Mouse (Mus musculus): ENCODE data around the gene Nt5e. TPM values are rescaled to one million over a fixed set of nuclear protein-coding genes. Genes with fewer than 3 reads are reported as not detected.

Gene Nt5e
- polyA plus RNA-seq, 1 experiment from 2014 or later: 1.1 TPM

DNA sequence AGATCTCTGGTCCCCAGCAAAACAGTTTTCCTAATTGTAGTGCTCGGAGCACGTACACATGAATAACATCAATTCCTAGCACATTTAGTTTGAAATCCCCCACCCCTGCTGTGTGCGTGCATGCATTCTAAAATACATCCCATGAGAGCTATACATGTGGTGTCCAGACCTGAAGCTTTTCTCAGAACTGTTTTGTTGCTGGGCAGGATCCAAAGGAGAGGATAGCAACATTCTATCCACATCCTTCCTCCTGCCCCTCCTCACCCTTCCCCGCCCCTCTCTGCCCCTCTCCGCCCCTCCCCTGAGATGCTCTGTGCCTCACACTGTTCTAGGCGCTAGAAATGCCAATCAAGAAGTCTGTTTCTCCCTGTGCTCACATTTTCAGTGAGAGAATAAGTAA, 25.7 kb downstream of the Nt5e start:
- H3K4me1 ChIP-seq: peaks cover 4% of the 10 kb centered on the region
- no peak overlapping the region for H3K27ac ChIP-seq (replicated peaks)
- 70% methylated on average over 6 of the region's 6 CpGs for WGBS
- no peaks in the 10 kb centered on the region for H3K27me3 ChIP-seq (ENCODE audit: low read depth, poor library complexity, severe bottlenecking)
- no peak overlapping the region for H3K4me3 ChIP-seq
- no peak for DNase-seq (ENCODE audit: low spot score)
- no peaks in the 10 kb centered on the region for H3K36me3 ChIP-seq
- H3K9me3 ChIP-seq (replicated peaks): no peaks in the 10 kb centered on the region

DNA sequence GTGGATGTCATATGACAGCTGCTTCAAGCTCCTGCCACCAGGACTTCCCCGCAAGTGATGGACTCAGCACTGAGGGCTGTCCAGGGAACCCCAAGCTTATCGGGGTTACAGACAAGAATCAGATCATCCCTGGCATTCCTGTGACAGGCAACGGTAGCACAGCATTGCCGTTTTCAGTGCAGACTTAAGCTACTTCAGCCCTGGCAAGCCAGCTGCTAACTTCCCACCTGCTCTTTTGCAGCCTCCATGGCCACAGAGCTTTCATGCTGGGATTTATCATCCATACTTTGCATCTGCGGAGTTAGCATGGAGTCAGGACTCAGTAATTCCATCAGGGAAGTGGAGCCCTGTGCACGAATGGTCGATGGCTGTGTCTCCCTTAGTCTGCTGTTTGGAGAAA, 26.5 kb downstream of the Nt5e start:
- H3K27me3 ChIP-seq (ENCODE audit: low read depth, poor library complexity, severe bottlenecking): no peaks in the 10 kb centered on the region
- 89% methylated on average over 7 of the region's 7 CpGs for WGBS
- no peaks in the 10 kb centered on the region for H3K9me3 ChIP-seq (replicated peaks)
- no peaks in the 10 kb centered on the region for H3K36me3 ChIP-seq
- no peak for DNase-seq (ENCODE audit: low spot score)
- no peak overlapping the region for H3K27ac ChIP-seq (replicated peaks)
- no peak overlapping the region for H3K4me3 ChIP-seq
- H3K4me1 ChIP-seq: peaks cover 4% of the 10 kb centered on the region

- DNase-seq (ENCODE audit: low spot score): no peak
- no peak overlapping the region for H3K27ac ChIP-seq (replicated peaks)
- 81% methylated on average over 3 of the region's 3 CpGs for WGBS
Measured at GRCm38 (mm10) chr9:88357173-88357572, 30.2 kb downstream of the Nt5e start.

GRCm38 (mm10) chr9:88359140-88359539, 32.1 kb downstream of the Nt5e start:
- no peak for DNase-seq (ENCODE audit: low spot score)
- Histone ChIP-seq H3K9me3 (replicated peaks) (no peaks in the 10 kb centered on the region), H3K4me3 (no peak overlapping the region), H3K27ac (replicated peaks) (no peak overlapping the region), H3K27me3 (ENCODE audit: low read depth, poor library complexity, severe bottlenecking) (no peaks in the 10 kb centered on the region), H3K4me1 (peaks cover 13% of the 10 kb centered on the region), H3K36me3 (no peaks in the 10 kb centered on the region)
- 90% methylated on average over 2 of the region's 2 CpGs for WGBS

More at GRCm38 (mm10) chr9:88357173-88357572, 30.2 kb downstream of the Nt5e start:
- Histone ChIP-seq H3K9me3 (replicated peaks) (no peaks in the 10 kb centered on the region), H3K36me3 (no peaks in the 10 kb centered on the region), H3K27me3 (ENCODE audit: low read depth, poor library complexity, severe bottlenecking) (no peaks in the 10 kb centered on the region), H3K4me3 (no peak overlapping the region), H3K4me1 (peaks cover 11% of the 10 kb centered on the region)

DNA sequence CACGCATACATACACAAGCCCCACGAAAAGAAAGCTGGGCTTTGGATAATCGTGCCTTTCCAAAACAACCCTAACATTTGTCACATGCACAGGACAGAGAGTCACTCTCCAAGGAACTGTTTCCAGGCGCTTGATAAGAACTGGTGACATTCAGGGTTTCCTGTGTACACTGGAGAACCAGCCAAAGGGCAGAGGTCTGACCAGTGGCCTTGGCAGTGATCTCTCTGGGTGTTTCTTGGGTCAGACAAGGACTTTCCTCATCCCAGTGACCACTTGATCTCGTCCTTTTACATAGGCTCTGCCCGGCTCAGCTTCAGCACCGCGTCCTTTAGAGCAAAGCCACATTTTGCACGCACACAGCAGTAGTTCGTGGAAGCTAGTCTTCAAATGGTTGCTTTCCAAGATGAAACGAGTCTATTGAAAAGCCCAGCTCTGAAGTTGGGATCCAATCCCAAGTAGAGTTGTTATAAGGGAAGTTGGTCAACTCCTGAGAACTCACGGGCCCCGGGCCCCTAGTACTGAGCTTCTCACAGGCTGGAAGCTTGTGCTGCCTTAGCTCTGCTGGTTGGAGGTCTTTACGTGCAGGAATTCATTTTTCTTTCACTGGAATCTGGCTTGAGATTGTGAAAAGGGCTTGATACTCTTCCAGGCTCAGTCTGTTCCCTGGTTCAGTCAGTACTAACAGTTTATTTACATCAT, 34.4 kb downstream of the Nt5e start:
- 85% methylated on average over 14 of the region's 14 CpGs for WGBS
- H3K27ac ChIP-seq (replicated peaks): no peak overlapping the region
- no peaks in the 10 kb centered on the region for H3K27me3 ChIP-seq (ENCODE audit: low read depth, poor library complexity, severe bottlenecking)
- no peak for DNase-seq (ENCODE audit: low spot score)
- no peaks in the 10 kb centered on the region for H3K9me3 ChIP-seq (replicated peaks)
- peaks cover 13% of the 10 kb centered on the region for H3K4me1 ChIP-seq
- H3K4me3 ChIP-seq: no peak overlapping the region
- H3K36me3 ChIP-seq: no peaks in the 10 kb centered on the region

- DNase-seq (ENCODE audit: low spot score): no peak
Measured at GRCm38 (mm10) chr9:88362055-88362850, 35.3 kb downstream of the Nt5e start.

DNA sequence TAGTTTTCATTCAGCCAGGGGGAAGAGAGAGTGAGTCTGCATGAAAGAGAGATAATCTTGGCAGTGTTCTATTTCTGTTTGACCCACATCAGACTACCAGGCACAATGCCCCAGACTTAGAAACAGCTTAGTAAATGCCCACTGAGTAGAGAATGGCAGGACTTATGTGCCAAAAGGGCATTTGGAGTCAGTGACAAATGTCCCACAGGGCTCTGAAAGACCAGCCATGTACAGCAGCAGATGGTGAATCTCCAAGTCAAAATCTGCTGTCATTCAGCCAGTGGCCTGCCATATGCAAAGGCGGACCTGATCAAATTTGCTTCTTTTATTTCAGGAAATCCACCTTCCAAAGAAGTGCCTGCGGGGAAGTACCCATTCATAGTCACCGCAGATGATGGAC, 36.1 kb downstream of the Nt5e start:
- Histone ChIP-seq H3K4me1 (peaks cover 13% of the 10 kb centered on the region), H3K27me3 (ENCODE audit: low read depth, poor library complexity, severe bottlenecking) (no peaks in the 10 kb centered on the region), H3K27ac (replicated peaks) (no peak overlapping the region), H3K4me3 (no peak overlapping the region), H3K9me3 (replicated peaks) (no peaks in the 10 kb centered on the region), H3K36me3 (no peaks in the 10 kb centered on the region)
- DNase-seq (ENCODE audit: low spot score): no peak
- WGBS: 95% methylated on average over 3 of the region's 3 CpGs

More at GRCm38 (mm10) chr9:88362055-88362850, 35.3 kb downstream of the Nt5e start:
- Histone ChIP-seq H3K36me3 (no peaks in the 10 kb centered on the region), H3K27ac (replicated peaks) (no peak overlapping the region), H3K4me1 (peaks cover 13% of the 10 kb centered on the region), H3K4me3 (no peak overlapping the region), H3K27me3 (ENCODE audit: low read depth, poor library complexity, severe bottlenecking) (no peaks in the 10 kb centered on the region), H3K9me3 (replicated peaks) (no peaks in the 10 kb centered on the region)
- WGBS: 51% methylated on average over 4 of the region's 5 CpGs

DNA sequence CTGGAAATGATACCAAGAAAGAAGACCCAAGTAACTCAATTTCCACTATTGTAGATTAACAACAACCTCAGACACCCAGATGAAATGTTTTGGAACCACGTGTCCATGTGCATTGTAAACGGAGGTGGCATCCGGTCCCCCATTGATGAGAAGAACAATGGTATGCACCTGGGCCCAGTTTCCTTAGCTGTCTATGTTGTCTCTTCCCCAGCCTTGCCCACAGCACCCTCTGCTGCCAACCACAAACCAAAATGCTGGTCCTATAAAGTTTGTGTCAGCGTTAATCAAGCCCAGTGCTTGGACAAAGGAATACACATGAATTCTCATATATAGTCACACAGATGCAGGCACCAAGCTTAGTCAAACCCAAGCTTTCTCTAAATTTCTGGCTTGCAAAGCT, 39.3 kb downstream of the Nt5e start:
- 85% methylated on average over 4 of the region's 4 CpGs for WGBS
- no peak overlapping the region for H3K4me3 ChIP-seq
- H3K4me1 ChIP-seq: peaks cover 13% of the 10 kb centered on the region
- H3K9me3 ChIP-seq (replicated peaks): no peaks in the 10 kb centered on the region
- H3K27me3 ChIP-seq (ENCODE audit: low read depth, poor library complexity, severe bottlenecking): no peaks in the 10 kb centered on the region
- no peak overlapping the region for H3K27ac ChIP-seq (replicated peaks)
- no peaks in the 10 kb centered on the region for H3K36me3 ChIP-seq
- no peak for DNase-seq (ENCODE audit: low spot score)

DNA sequence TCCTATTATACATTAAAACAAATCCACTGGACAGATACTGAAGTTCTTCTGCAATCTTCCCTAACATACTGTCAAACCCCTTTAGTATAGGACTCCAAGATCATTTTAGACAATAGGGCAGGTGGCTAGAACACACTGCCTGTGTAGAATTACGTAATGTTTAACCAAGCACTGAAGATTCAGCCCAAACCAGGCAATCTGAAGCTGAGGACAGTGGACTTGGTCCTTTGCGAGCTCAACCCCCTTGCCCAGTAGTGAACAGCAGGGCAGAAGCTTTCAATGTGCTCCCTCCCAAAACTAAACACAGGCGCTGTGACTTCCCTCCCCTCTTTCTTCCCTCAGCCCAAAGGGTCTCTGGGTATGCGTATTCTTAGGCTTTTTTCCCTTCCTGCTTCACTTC, 39.8 kb downstream of the Nt5e start:
- DNase-seq (ENCODE audit: low spot score): no peak
- Histone ChIP-seq H3K4me3 (no peak overlapping the region), H3K36me3 (no peaks in the 10 kb centered on the region), H3K4me1 (peaks cover 10% of the 10 kb centered on the region), H3K27me3 (ENCODE audit: low read depth, poor library complexity, severe bottlenecking) (no peaks in the 10 kb centered on the region), H3K9me3 (replicated peaks) (no peaks in the 10 kb centered on the region), H3K27ac (replicated peaks) (no peak overlapping the region)
- 89% methylated on average over 4 of the region's 4 CpGs for WGBS

DNA sequence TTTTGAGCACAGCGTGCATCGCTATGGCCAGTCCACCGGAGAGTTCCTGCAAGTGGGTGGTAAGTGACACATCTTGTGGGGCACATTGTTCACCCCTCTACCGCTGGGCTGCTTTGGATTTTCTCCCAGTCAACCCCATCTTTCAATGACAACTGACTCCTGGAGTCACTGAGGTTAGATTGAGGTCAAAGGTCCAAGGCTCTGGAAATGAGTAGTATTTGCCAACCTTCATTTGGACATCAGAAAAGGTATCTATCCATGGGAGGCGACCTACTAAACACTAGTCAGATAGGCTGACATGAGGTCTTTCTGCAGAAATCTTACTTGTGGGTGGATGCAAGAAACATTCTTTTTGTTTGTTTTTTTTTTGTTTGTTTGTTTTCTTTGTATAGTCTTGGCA, 40.3 kb downstream of the Nt5e start:
- no peaks in the 10 kb centered on the region for H3K36me3 ChIP-seq
- WGBS: 84% methylated on average over 5 of the region's 5 CpGs
- H3K27me3 ChIP-seq (ENCODE audit: low read depth, poor library complexity, severe bottlenecking): no peaks in the 10 kb centered on the region
- H3K9me3 ChIP-seq (replicated peaks): no peaks in the 10 kb centered on the region
- H3K4me1 ChIP-seq: peaks cover 5% of the 10 kb centered on the region
- DNase-seq (ENCODE audit: low spot score): no peak
- H3K4me3 ChIP-seq: no peak overlapping the region
- no peak overlapping the region for H3K27ac ChIP-seq (replicated peaks)

- Histone ChIP-seq H3K36me3 (no peaks in the 10 kb centered on the region), H3K27ac (replicated peaks) (no peak overlapping the region), H3K4me1 (peaks cover under 1% of the 10 kb centered on the region; the same call in 1 of the 2 replicates), H3K9me3 (replicated peaks) (no peaks in the 10 kb centered on the region), H3K27me3 (ENCODE audit: low read depth, poor library complexity, severe bottlenecking) (no peaks in the 10 kb centered on the region), H3K4me3 (no peak overlapping the region)
- no peak for DNase-seq (ENCODE audit: low spot score)
- 81% methylated on average over 1 of the region's 1 CpGs for WGBS
Measured at GRCm38 (mm10) chr9:88367751-88368150, 40.8 kb downstream of the Nt5e start.

- WGBS: 90% methylated on average over 5 of the region's 5 CpGs
- Histone ChIP-seq H3K27ac (replicated peaks) (no peak overlapping the region), H3K4me3 (no peak overlapping the region), H3K9me3 (replicated peaks) (no peaks in the 10 kb centered on the region), H3K27me3 (ENCODE audit: low read depth, poor library complexity, severe bottlenecking) (no peaks in the 10 kb centered on the region), H3K36me3 (no peaks in the 10 kb centered on the region), H3K4me1 (no peaks in the 10 kb centered on the region)
- no peak for DNase-seq (ENCODE audit: low spot score)
Measured at GRCm38 (mm10) chr9:88368476-88368875, 41.5 kb downstream of the Nt5e start.

DNA sequence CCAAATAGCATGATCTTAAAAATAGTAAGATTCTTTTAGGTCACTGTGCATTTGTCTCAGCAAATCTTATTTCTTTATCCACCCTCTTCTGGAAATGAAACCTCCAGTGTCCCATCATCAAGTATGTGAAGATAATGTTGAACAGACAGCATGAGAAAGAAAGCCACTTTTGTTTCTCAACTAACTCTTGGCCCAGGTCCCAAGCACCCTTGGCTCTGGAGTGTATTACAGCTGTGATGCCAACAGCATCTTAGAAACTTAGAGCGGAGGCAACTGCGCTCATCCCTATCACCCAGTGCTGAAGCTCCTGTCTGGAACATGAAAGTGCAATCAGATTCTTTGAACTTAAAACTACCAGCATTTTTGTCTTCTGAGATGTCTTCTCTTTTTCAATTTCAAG, 42.7 kb downstream of the Nt5e start:
- Histone ChIP-seq H3K4me3 (no peak overlapping the region), H3K4me1 (no peaks in the 10 kb centered on the region), H3K36me3 (0 out of 2 replicates have a peak, but pooled peaks cover 2% of the 10 kb centered on the region), H3K27me3 (ENCODE audit: low read depth, poor library complexity, severe bottlenecking) (no peaks in the 10 kb centered on the region), H3K9me3 (replicated peaks) (no peaks in the 10 kb centered on the region), H3K27ac (replicated peaks) (no peak overlapping the region)
- 95% methylated on average over 2 of the region's 2 CpGs for WGBS
- no peak for DNase-seq (ENCODE audit: low spot score)

Data from midbrain, embryonic 10.5 days (tissue).